ENCODE assay signal across 7 mouse cellular contexts in genomic region chr12:80643693-80644505, GRCm38 (mm10). TPM values are rescaled to one million over a fixed set of nuclear protein-coding genes. Genes with fewer than 3 reads are reported as not detected.
DNase-seq lines count a peak whose midpoint lies in the region; ATAC-seq lines count a peak whose summit lies in the region.

Slc39a9 (plus strand) TSS chr12:80643883.
Erh (minus strand) TSS chr12:80644341.

- H3K36me3 ChIP-seq in intestine, embryonic 15.5 days: peaks cover 7% of the 10 kb centered on the region
- peaks cover 46% of the 10 kb centered on the region for H3K36me3 ChIP-seq in midbrain, embryonic 10.5 days

- H3K27ac ChIP-seq in intestine, embryonic 15.5 days: peak within 1 kb of the TSS; percentile 86
- H3K27ac ChIP-seq in midbrain, embryonic 10.5 days (replicated peaks): peak within 1 kb of the TSS; percentile 96

- peak within 1 kb of the TSS; percentile 94 for H3K9ac ChIP-seq in intestine, embryonic 15.5 days

- peak within 1 kb of the TSS; percentile 94 for H3K4me3 ChIP-seq in intestine, embryonic 15.5 days (replicated peaks)
- H3K4me3 ChIP-seq in midbrain, embryonic 10.5 days: peak within 1 kb of the TSS; percentile 91

- no peaks in the 10 kb centered on the region for H3K27me3 ChIP-seq in intestine, embryonic 15.5 days (replicated peaks)
- no peaks in the 10 kb centered on the region for H3K27me3 ChIP-seq in midbrain, embryonic 10.5 days (ENCODE audit: low read depth, poor library complexity, severe bottlenecking)

- H3K9me3 ChIP-seq in intestine, embryonic 15.5 days: no peaks in the 10 kb centered on the region
- no peaks in the 10 kb centered on the region for H3K9me3 ChIP-seq in midbrain, embryonic 10.5 days (replicated peaks)

- H3K4me1 ChIP-seq in intestine, embryonic 15.5 days (replicated peaks): peaks cover 17% of the 10 kb centered on the region; the same call in 1 of the 2 replicates
- H3K4me1 ChIP-seq in midbrain, embryonic 10.5 days: peaks cover 40% of the 10 kb centered on the region

- peak; percentile 98 for ATAC-seq in intestine, embryonic 15.5 days

- DNase-seq in adrenal gland, adult 2 months: peak; percentile 96
- peak; percentile 90 for DNase-seq in embryo, embryonic 11.5 days (ENCODE audit: low read depth, low spot score)
- peak; percentile 88 to 89 for DNase-seq in gastrocnemius, postnatal 36 days
- peak; percentile 94 to 97 for DNase-seq in left cerebral cortex, postnatal 25 days (ENCODE audit: low spot score in 2 of 2)
- peak; percentile 94 for DNase-seq in midbrain, embryonic 10.5 days (ENCODE audit: low spot score)
- peak; percentile 86 for DNase-seq in right cerebral cortex, postnatal 4 days

- intact Hi-C loops in gastrocnemius, postnatal 36 days (cut with DNase I): no loop called here
- intact Hi-C loops in left cerebral cortex, postnatal 25 days (cut with DNase I): loop anchor here (2.0 to 10.0 kb wide), 2 partner anchors 125 to 479 kb away; partner anchors contain the start of gene Galnt16

- under 1% methylated on average over 50 of the region's 50 CpGs for WGBS in intestine, embryonic 15.5 days
- under 1% methylated on average over 50 of the region's 50 CpGs for WGBS in midbrain, embryonic 10.5 days

- peak within 1 kb of the TSS; percentile 81 for H3K4me2 ChIP-seq in intestine, embryonic 15.5 days (replicated peaks)

RNA-seq across cellular contexts. Expression of gene Slc39a9, which starts in this region (rescaled TPM):
- 10 to 100 TPM; 43.0 to 53.0 TPM for total RNA-seq in adrenal gland, adult 2 months (2021)
- 44.8 and 75.6 TPM in 2 replicates for polyA plus RNA-seq in adrenal gland, adult 2 months (2012; rRNA removed)
- 1 to 10 TPM; 7.0 to 7.8 TPM for total RNA-seq in gastrocnemius, postnatal 36 days (2021)
- 26.4 and 27.1 TPM in 2 replicates for polyA plus RNA-seq in intestine, embryonic 15.5 days (2015; fragmentation: Nextera tagmentation; extraction: Ambion mirVana)
- 10 to 100 TPM; 40.5 to 43.4 TPM for total RNA-seq in left cerebral cortex, postnatal 25 days (2021)
- polyA plus RNA-seq in midbrain, embryonic 10.5 days (2016; fragmentation: Nextera tagmentation; extraction: Ambion mirVana): 26.3 and 27.1 TPM in 2 replicates

RNA-seq across cellular contexts. Expression of gene Erh, which starts in this region (rescaled TPM):
- 10 to 100 TPM; 37.2 to 39.4 TPM for total RNA-seq in adrenal gland, adult 2 months (2021)
- polyA plus RNA-seq in adrenal gland, adult 2 months (2012; rRNA removed): 6.6 and 7.9 TPM in 2 replicates
- 10 to 100 TPM; 10.7 to 19.9 TPM for total RNA-seq in gastrocnemius, postnatal 36 days (2021)
- 243 and 269 TPM in 2 replicates for polyA plus RNA-seq in intestine, embryonic 15.5 days (2015; fragmentation: Nextera tagmentation; extraction: Ambion mirVana)
- total RNA-seq in left cerebral cortex, postnatal 25 days (2021): 10 to 100 TPM; 33.6 to 41.2 TPM
- 513 and 531 TPM in 2 replicates for polyA plus RNA-seq in midbrain, embryonic 10.5 days (2016; fragmentation: Nextera tagmentation; extraction: Ambion mirVana)

Comparison
In these comparisons a context has a peak if more than half of its experiments do, and no peak if none do; other contexts are left out.
1. Peak in every context shown above with its lines: DNase-seq, ATAC-seq, H3K4me3 ChIP-seq and H3K27ac ChIP-seq.
2. RNA of gene Slc39a9 (total RNA-seq): 43.0 to 53.0 TPM in adrenal gland, adult 2 months and 40.5 to 43.4 TPM in left cerebral cortex, postnatal 25 days; 7.0 to 7.8 TPM in gastrocnemius, postnatal 36 days; every median in the first group is over 4 times any median in the second.
3. RNA of gene Erh (polyA plus RNA-seq): 513 to 531 TPM in midbrain, embryonic 10.5 days and 243 to 269 TPM in intestine, embryonic 15.5 days; 6.6 to 7.9 TPM in adrenal gland, adult 2 months; every median in the first group is over 10 times any median in the second.